Mouse (Mus musculus) frontal cortex, postnatal 36 days (tissue): ENCODE data around the gene Fhdc1.

Experiments
- DNase-seq, 2 experiments: peaks; one replicate each; pipeline ENCODE4 v3.0.0; 2022; ENCODE audit warnings: low spot score in 2 of 2

Gene Fhdc1

DNA sequence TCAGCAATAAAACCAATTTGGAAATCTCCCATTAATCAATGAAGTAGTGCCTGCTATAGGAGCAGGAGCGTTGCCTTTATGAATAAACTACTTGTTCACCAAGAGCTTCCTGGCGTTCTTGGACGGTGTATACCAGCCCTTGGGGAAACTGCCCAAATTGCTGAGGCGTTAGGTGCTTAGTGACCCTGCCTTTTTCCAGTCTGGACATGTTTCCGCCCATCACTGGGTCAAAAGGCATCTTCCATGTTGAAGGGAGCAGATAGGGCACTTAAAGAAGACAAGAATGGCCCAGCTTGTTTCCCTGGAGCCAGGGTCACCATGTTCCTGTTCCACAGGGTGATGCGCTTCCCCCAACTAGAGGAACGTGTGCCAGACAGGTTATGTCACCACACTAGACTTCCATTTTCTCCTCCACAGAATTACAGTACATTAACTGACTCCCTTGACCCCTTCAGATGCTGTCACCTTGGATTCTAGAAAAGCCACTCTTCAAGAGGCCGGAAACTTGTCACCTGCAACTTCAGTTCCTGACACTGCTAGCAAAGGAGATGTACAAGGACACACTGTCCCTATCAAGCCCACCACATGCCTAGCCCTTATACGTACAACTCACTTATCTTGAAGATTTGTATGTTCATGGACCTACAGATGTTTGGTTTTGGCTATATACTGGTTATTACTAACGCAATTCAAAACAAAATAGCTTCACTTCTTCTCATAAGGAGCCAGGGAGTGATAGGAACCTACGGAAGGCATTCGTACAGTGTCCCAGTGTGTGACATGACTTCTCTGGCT, 5.1 kb downstream of the Fhdc1 start:
- no peak for DNase-seq

DNA sequence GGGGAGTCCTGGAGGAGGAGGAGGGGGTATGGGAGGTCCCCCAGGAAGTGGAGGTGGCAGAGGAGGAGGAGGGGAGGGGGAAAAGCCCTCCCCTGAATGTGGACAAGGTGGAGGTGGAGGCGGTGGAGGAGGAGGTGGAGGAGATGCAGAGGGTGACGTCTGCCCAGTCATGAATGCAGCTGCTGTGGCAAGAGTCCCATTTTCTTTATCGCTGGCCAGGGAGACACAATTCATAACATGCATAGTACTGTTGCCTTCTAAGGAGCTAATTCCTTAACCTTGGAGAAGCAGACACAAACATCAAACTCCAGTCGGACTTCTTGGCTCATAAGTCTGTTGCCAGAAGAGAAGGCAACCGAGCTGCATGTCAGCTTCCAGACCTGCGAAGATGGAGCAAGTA, 5.8 kb downstream of the Fhdc1 start:
- no peak for DNase-seq

DNA sequence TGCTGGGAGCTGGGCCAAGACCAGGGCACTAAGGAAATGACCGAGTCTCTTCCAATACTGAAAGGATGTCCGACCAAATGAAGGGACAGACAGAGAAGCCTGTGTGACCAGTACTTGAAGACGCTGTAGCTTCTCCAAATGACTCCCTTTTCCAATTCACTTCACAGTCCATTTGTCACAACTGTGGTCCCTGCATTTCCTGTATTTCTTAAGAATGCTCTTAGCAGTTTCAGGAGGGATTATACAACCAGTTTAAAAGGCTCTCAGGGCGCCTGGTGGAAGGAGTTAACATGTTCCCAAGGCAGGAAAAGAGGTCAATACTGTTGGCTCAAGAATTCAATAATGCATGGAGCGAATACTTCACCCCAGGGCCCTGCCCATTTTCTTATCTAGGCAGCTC, 7.3 kb downstream of the Fhdc1 start:
- DNase-seq, result no peak

DNA sequence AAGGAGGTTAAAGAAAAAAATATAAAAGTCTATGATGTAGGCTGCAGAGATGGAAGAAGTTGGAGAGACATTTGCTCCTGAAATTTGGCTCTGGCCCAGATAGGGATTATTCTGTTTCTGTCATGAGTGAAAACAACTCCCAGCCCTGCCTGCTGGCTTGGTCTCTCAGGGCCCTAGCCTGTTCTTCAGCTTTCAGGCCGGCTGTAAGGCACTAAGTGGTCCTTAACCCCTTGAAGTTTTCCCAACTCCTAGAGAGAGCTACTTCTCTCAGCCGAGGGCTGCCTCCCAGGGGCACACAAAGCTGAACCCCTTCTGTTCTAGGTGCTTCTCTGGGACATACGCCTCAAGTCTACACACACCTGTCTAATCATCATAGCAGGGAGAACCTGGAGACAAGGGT, 7.7 kb downstream of the Fhdc1 start:
- DNase-seq, result no peak

DNA sequence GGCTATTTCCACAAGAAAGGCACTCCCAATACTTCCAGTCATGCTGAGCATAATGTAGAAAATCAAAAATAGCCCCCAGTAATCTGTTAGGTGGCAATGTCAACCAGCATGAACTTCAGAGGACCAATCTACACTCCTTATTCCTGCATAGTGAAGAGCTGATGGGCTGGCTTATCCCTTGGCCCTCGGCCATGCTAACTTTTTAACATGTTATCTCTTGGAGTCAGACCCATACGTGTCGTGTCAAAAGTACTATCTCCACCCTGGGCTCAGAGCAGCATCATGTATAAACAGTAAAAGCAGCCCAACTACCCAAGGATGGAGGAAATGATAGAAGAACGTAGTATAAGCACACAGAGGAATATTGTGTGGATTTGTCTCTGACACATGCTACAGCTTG, 9.1 kb downstream of the Fhdc1 start:
- no peak for DNase-seq

DNA sequence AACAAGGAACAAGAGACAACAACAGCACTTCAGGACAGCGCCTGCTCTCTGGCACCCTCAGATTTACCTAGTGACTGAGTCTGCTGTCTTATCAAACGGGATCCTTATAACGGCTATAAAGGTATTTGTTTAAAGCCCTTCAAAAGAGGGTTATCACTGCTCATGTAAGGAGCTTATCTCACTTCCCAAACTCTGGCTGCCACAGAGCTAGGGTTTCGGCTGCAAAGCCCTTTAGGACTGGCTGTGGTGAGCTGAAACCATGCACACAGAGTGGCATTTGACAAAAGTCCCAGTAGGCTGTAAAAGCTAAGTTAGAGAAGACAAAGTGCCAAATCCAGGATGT, 12.1 kb downstream of the Fhdc1 start:
- DNase-seq, result no peak

DNA sequence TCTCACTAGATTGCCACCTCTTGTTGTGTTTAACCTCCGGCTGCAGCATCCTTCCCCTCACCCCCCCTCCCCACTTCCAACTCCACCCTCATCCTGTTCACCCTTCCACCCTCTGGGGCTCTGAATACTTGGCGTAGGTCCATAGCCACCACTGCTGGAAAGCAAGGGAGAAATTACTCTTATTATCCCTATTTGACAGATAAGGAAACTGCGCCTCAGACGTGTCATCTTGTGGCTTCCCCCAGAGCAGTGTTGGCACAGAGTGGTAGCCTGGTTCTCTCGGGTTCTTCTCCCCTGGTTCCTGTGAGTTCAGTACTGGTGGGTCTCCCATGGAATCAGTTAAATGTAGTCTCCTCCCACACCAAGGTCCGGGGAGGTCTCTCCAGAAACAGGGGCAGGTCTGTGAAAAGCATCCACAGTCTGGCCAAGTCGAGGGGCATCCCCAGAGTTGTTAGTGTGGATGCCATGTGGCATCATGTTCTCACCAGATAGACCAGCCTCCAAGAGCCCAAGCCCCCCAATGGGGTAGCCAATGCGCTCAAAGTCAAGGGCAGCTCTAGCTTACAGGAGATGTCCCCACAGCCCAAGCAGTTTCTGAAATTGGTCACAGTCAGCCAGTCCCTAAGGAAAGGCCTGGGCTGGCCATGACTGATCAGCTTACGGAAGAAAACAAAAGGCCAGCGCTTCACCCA, 12.7 kb downstream of the Fhdc1 start:
- DNase-seq, result no peak

DNA sequence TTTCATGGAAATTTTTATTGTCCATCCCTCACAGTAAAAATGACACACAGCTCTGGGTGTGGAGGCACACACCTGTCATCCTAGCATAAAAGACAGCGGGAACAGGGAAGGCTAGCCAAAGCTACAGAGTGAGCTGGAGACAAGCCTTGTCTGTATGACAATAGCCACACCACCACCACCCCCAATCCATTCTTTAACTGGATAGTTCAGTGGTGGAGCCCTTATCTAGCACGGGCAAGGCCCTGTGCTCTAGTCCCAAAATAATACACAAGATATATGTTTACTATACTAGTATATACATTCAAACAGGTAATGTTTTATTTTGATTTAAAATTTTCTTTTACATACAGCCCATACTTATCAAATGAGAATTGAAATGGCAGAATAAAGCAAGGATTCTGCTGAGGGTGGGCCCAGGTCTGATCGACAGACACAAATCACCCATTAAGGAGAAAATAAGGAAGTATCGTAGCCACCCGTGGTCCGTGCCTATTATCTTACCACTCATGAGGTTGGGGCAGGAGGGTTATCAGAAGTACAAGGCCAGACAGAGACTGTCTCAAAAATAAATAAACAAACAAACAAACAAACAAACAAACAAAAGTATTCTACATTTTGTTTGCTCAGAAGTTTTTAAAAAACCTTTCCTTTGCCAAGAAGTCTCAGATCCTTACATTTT, 14.3 kb downstream of the Fhdc1 start:
- no peak for DNase-seq

DNA sequence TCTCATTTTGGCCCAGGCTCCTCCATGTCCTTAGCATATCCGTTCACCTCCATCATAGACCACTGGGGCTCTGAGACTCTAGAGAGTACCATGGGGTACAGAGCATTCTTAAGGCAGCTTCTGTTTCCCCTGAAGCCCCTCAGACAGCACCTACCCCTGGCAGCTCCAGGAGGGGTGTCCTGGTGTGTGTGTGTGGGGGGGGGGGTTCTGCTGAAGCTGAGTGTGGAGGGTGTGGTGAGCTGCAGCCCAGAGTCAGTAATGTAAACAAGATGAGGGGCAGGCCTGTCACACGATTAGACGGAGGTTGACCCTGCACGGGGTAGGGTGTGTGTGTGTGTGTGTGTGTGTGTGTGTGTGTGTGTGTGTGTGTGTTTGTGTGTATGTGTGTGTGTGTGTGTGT, 18.5 kb downstream of the Fhdc1 start:
- DNase-seq, result no peak

DNA sequence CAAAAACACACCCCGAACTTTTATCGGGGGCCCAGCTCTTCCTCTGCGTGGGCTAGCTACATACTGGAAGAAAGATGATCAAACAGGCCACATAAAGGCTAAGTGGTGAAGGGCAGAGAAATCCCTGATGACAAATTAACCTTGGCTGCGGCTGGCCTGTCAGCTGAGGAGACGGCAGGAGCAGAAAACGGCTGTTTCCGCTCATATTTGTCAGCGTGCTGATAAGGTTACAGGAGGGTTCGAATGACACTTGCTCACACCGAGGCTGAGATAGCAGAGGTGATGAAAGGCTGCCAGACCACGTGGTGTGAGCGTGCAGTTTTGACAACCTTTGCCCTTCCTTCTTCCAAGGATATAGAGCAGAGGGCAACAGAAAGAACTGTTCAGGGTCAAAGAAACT, 19.3 kb downstream of the Fhdc1 start:
- DNase-seq, result no peak

DNA sequence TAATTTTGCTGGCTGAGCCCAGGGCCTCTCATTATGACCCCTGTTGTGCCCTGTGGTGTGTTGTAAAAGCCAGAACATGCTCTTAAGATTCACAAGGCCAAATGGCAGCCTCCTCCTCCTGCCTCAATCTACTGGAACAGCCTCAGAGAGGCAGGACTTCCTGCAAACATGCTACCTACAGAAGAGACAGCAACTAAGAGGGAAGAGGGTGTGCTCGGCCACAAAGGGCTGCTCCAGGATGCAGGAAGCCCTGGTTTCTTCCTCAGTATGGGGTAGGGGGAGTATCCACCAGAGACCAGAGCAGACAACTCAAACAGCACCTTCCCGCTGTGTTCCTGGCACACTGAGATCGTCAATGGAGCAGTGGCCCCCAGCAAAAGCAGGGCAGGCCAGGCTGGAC, 19.7 kb downstream of the Fhdc1 start:
- no peak for DNase-seq

DNA sequence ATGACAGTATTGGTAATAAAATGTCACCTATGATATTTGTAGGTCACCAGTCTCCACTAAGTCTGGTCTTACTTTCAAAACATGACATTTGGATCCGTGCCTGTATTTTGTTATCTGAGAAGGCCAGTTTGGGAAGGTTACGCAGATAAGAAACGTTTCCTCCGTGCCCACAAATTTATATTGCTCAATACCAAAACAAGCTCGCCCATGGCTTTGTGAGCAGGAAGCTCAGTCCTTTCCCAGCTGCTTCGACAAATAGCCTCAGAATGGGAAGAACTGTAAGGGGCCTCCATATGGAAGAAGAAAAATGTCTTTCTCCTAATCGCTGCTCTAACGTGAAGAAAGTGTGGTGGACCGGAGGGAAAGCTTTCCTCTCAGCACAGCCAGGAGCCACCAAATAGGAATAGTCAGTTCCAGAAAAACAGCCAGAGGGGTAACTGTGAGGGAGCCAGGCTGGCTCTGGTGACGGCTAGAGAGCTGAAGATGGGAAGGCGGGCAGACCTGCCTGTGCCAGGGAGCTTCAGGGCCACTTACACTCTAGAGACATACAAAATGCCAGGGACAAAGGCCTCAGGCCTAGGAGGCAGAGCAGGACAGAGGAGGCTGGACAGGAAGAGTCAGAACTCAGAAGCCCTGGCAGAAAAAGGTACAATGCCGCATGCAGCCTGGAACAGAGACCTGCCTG, 24.4 kb downstream of the Fhdc1 start:
- no peak for DNase-seq

DNA sequence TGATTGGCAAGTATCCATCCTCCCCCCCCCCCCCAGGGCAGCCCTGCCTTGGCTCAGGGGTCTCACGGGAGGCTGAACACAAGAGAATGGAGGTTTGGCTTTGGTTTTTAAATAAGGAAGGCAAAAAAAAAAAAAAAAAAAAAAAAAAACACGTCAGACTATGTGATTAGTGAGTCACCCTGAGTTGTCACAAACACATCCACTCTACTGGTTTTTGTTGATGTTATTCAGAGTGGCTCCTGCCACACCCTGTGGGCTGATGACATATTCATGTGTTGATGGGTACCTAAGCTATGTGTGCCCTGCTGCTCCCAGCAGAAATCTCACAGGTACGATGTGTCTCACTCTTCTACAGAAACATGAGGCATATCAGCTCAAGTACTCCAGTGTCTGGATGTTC, 29.6 kb downstream of the Fhdc1 start:
- no peak for DNase-seq

DNA sequence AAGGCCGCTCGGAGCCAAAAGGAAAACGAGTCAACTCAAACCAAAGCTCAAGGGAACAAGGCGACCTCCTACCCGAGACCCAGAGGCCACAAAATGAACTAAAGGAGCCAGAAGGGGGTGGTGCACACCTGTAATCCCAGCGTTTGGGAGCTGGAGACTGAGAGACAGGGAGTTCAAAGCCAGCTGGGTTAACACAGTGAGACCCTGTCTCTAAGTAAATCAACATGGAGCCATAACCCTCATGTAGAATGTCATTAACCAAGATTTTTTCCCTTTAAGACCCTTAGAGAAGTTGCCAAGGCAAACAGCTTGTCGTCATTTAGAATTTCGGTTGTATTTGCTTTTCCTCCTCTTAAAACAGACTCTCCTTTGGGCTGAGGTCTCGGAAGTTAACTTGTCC, 31.2 kb downstream of the Fhdc1 start:
- DNase-seq, result no peak

DNA sequence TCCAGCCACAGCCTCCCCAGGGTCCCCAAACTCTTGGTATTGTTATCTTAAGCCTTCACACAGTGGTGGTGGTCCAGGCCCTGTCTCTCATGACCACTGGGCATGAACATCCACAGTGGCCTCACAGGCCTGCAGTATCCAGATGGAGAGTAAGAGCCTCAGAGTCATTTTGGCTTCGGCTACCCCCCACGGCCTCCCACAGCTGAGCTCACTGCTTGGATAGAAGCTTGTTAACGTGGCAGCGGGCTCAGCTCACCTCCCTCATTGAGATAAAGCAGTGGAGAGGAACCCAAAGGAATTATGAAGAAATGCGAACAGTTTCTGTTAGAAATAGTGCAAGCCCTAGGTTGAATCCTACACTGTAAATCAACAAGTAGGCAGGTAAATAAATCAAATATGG, 32.4 kb downstream of the Fhdc1 start:
- DNase-seq, result no peak

DNA sequence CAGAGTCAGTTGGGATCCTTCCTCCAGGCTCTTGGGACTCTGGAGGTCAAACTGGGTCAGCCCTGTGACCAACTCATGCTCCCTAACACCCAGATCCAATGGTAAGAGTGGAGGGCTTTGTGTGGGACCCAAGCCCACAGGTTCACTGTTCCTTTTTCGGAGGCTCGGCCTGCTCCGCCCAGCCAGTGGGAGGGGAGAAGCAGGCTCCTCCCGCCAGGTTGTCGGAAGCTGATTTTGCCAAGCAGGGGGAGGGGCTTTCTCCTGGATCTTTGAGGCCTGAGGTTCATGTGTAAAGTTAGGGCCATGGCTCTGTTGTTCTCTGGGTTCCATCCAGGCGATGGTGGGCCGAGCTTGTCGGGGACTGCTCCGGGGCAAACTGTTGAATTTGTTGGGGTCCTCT, 34.4 kb downstream of the Fhdc1 start:
- DNase-seq, result no peak

DNA sequence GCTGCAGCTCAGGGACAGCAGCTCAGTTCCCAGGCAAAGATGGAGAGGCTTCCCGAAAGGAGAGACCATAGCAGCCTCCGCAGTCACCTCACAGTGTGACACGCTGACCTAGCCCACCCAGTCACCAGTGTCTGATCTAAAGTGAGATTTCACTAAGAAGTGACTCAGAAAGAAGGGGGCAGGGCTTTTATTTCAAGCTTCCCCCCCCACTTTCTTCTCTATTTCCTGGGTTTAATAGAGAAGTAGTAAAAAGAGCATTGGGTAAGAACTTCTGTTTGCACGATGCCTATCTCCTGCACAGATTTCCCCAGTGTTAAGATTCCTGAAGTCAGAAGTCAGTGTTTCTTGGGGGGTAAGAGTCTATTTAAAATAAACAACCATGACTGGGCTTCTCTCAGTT, 37.3 kb downstream of the Fhdc1 start:
- no peak for DNase-seq

DNA sequence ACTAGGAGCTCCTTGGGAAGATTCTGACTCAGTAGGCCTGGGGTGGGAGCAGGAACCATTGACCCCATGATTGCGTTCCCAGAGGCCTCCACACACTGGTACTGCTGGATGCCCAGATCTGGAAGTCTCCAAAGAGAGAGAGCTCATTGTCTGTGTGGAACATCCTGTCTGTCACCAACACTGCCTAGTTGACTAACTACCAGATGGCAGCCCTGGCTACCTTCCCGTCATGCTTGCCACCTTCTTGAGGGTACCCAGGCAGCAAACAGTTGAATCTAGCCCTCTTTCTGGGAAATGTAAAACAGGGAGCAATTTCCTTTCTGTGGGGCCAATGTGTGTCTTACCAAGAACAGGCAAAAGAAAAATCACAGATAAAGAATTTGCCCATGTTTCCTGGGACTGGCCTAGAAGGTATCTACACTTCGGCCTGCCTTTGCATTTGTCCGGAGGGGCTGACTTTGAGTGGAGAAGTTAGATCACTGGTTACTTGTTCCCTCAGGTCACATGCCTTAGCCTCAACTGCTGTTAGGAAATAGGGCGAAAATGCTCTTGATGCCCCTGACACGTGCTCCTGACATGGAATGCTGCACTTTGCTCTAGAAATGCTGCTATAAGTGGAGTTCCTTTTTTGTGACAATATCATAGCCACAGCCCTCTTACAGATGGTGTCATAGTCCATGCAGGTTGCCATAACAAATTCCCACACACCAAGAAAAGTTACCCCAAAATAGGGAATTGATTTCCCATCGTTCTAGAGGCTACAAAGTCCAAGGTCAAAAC, 40.6 kb downstream of the Fhdc1 start:
- peak; percentile 57 to 60 for DNase-seq

DNA sequence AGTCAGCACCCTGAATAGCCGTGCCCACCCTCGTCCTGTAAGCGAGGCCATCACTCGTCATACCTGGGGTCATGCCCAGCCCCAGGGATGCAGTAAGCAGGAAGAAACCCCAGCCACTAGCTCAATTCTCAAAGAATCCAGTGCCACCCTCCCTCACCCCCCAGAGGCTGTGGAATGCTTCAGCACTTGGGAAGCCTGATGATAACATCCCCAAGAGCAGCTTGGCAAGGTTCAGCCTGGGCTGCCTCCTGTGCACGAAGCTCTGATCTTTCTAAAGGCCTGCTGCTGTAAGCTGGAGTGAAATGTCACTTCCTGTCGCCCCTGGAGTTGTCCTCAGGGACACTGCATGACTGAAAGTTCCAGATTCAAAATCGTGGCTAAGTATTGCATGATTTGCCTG, 41.4 kb downstream of the Fhdc1 start:
- DNase-seq, result no peak

DNA sequence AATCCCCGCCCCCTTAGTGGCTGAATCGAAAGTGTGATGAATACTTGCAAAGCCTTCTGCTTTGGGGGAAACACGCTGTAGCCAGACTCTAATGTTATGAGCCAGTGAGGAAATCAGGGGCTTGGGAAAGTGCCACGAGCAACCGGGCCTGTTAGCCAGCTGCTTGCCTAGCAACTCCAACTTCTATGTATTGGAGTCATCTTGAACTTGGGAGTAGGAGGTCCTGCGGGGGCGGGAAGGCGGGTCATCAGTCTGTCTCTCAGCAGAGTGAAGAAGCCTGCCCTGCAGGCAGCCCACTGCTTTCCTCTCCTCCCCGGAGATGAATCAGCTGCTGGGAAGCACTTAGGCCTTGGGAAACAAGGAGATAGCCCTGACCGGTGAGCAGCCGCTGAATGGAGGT, 42.1 kb downstream of the Fhdc1 start:
- peak; percentile 49 to 60 for DNase-seq

DNA sequence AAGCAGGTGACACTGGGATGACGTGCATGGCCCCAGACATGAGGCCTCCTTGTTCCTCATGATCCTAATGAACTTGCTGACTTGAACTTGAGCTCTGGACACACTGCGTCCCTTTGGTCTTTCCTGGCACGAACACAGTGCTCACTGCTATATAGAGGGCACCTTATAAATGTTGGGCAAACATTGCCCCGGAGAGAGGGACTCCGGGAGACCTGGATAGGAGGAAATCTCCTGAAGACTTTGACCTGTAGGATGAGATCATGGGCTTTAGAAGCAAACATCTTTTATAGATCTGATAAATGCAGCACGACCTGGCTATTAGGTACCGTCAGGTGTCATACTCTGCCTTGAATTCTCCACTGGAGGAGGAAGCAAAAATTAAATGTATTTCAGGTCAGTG, 43.3 kb downstream of the Fhdc1 start:
- no peak for DNase-seq
